Mouse (Mus musculus) CH12.LX (cell line): Measurements from ENCODE around the gene Atg5.

Source experiments
- EP300 ChIP-seq: IDR thresholded peaks from 2 replicates; pipeline ENCODE4 v1.6.1; 2011; ENCODE audit warnings: low read length, improper control_type of control experiment
- HCFC1 ChIP-seq: IDR thresholded peaks from 2 replicates; pipeline ENCODE4 v1.6.1; 2012; ENCODE audit warnings: low read depth, mild to moderate bottlenecking, inconsistent platforms, low read length, improper control_type of control experiment
- IRF4 ChIP-seq: IDR thresholded peaks from 2 replicates; pipeline ENCODE4 v1.6.1; 2014; ENCODE audit warnings: low read depth, mild to moderate bottlenecking, inconsistent platforms, low read length, improper control_type of control experiment

DNA sequence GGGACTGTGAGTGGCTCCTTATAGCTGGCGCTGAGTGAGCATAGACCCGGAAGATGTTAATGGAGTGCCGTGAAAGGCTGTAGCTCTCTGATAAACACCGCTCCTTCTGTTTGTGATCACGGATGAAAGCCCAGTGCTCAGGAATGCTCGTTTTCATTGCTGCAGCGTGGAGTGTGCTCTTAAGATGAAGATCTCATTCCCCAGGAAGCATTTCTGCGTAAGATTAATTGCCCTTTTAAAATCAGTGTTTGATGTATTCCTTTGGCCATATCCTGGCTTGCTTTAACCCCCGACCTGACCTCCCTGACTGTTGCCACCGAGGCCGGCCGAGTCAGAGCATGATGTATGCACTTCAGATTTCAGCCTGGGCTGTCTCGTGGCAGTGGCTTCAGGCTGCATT, 89.2 kb downstream of the Atg5 start:
- no peak for TF ChIP-seq IRF4
- TF ChIP-seq HCFC1, result no peak
- no peak for TF ChIP-seq EP300
